Mouse (Mus musculus) kidney, postnatal 10 days (tissue): Measurements from ENCODE around the gene Pnpo.

Experiments used
- DNase-seq: peaks from one replicate; pipeline ENCODE4 v3.0.0; 2021; ENCODE audit warnings: mixed read lengths

The Pnpo gene

GRCm38 (mm10) chr11:96943746-96944304 lies at the start of gene Pnpo:
Pnpo (minus strand) TSS chr11:96943986.
- DNase-seq: peak; percentile 93

GRCm38 (mm10) chr11:96992722-96993311 lies 49.0 kb upstream of the Pnpo start:
- DNase-seq: no peak

- DNase-seq: no peak
These were observed 47.7 kb upstream of the Pnpo start for GRCm38 (mm10) chr11:96991501-96991900.

GRCm38 (mm10) chr11:96987873-96988655 lies 44.3 kb upstream of the Pnpo start:
- peak; percentile 60 for DNase-seq

- DNase-seq: no peak
These were observed 42.7 kb upstream of the Pnpo start for GRCm38 (mm10) chr11:96986463-96986862.

GRCm38 (mm10) chr11:96984903-96985302 lies 41.1 kb upstream of the Pnpo start:
- no peak for DNase-seq

- DNase-seq: no peak
These were observed 39.1 kb upstream of the Pnpo start, which contains the start of gene Sp2 for GRCm38 (mm10) chr11:96982859-96983258. Sp2 (minus strand) TSS chr11:96982959.

GRCm38 (mm10) chr11:96982355-96982754 lies 38.6 kb upstream of the Pnpo start:
- DNase-seq: peak; percentile 89

GRCm38 (mm10) chr11:96981461-96981860 lies 37.7 kb upstream of the Pnpo start:
- DNase-seq: no peak

- no peak for DNase-seq
These were observed 36.2 kb upstream of the Pnpo start for GRCm38 (mm10) chr11:96980021-96980420.

- no peak for DNase-seq
These were observed 35.5 kb upstream of the Pnpo start for GRCm38 (mm10) chr11:96979329-96979728.

- no peak for DNase-seq
These were observed 34.8 kb upstream of the Pnpo start for GRCm38 (mm10) chr11:96978401-96979246.

GRCm38 (mm10) chr11:96977606-96978400 lies 34.0 kb upstream of the Pnpo start:
- DNase-seq: peak; percentile 99

- peak; percentile 93 for DNase-seq
These were observed 33.3 kb upstream of the Pnpo start for GRCm38 (mm10) chr11:96976911-96977591.

- no peak for DNase-seq
These were observed 32.5 kb upstream of the Pnpo start for GRCm38 (mm10) chr11:96976379-96976687.

GRCm38 (mm10) chr11:96975511-96976378 lies 32.0 kb upstream of the Pnpo start:
- DNase-seq: no peak

GRCm38 (mm10) chr11:96974813-96975212 lies 31.0 kb upstream of the Pnpo start:
- DNase-seq: no peak

GRCm38 (mm10) chr11:96973426-96973964 lies 29.7 kb upstream of the Pnpo start:
- DNase-seq: no peak

- no peak for DNase-seq
These were observed 29.1 kb upstream of the Pnpo start for GRCm38 (mm10) chr11:96972906-96973305.

- no peak for DNase-seq
These were observed 26.6 kb upstream of the Pnpo start for GRCm38 (mm10) chr11:96970341-96970740.
